Mouse (Mus musculus) lung, postnatal 36 days (tissue): ENCODE data around the gene Akap6.
A peak's percentile ranks its signal among the peaks of the same experiment; 100 is the strongest.

ENCODE experiments used
- DNase-seq: peaks from one replicate; pipeline ENCODE4 v3.0.0; 2022; ENCODE audit warnings: mixed read lengths

Akap6 gene

DNA sequence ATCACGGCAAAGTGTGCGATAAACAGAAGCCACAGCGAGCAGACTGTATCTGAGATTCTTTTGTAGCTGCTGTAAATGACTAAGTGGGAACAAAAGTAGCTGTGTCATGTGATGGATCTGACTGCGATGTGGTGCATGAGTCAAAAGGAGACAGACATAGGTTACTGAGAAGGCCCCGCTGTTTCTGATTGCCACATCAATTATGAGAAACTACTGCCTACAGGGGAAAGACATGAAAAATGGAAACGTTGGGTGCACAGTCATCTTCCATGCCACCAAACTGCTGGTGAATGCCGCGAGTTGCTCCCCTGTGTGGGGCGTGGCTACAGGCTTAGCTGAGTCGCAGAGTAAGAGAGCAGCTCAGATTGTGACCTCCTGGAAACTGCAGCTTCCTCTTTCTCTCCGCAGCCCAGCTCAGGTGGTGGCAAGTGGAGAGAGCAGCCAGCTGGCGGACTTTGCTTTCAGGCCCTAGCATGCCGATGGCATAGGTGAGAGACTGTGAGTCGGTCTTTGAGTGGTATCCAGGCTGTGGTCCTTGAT is 83.8 kb downstream of the Akap6 start:
- DNase-seq: peak; percentile 19

DNA sequence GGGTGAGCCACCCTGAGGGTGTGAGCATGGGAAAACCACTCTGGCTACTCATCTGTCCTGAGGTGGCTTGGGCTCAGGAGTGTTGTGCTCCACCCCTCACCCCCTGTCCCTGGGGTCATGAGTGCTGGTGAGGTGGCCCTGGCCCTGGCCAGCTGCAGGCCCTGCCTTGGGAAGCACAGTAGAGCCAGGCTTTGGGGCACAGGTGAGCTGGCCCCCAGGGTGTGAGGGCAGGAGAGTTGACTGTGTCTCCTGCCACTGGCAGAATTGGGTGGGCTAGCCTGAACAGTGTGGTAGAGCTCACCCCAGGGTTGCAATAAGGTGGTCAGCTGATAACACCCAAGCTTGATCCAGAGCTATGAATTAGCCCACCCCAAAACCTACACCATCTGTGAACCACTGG is 86.0 kb downstream of the Akap6 start:
- DNase-seq: no peak

DNA sequence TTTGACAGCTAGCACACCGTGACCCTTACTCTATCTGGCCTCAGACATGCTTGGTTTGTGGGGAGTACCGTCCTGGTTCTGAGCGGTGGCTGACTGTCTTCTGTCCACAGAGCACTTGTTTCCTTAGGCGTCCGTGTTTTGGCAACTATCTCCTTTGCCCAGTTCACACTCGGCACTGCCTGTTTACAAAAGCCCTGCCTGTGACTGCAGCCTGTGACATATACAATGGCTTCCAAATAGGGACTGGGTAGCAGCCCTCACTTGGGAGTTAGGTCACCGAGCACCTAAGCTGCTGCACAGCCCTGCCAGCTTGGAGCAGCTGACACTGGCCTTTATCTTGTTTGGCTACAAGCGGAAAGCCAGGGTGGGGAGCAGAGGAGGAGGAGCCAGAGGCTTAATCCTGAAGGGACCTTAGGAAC is 91.2 kb downstream of the Akap6 start:
- peak; percentile 41 for DNase-seq

DNA sequence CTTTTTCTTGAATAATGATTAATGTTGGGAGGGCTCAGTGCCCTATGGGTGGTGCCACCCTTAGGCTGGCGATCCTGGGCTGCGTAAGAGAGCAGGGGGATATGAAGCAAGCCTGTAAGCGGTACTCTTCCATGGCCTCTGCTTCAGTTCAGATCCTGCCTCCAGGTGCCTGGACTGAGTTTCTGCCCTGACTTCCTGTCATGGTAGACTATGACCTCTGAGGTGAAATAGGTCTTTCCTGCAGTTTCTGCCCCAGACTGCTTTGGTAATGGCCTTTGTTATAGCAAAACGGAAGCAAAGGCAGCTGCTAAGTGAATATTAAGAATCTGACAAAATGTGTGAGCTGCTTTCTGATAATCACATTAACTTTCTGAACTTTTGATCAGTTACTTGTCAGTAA is 94.9 kb downstream of the Akap6 start:
- no peak for DNase-seq

GRCm38 (mm10) chr12:52795551-52796470 is 96.6 kb downstream of the Akap6 start:
- no peak for DNase-seq

DNA sequence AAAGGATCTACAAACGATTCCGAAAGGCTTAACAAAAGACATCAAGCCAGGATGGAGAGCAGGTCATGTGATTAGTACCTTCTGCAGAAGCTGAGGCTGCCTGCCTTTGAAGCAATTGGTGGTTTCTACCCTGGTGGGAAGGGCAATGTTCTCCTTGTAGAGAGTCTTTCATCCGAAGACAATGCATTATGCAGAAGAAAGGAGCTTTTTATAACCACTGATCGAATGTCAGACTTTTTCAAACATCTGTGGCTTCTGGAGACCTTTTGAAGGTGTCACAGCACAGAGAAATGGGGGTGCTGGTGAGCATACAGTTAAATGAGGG is 97.2 kb downstream of the Akap6 start:
- no peak for DNase-seq

DNA sequence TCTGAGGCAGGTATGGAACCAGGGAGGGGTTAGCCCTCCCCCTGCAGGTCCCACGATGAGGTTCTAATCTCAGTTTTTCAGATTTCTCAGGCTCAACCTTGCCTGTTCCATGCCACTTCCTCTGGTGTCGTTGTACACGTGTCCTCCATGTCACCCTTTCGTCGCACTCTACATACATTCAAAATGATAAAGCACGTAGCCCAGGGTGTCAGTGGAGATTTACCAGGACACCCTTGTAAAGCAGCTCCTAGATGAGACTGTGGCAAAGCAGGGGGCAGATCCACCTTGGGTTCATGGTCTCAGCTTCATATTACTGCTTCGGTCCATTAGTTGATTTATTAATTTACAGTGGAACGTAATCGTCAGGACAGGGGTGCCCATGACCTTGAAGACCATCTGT is 100.5 kb downstream of the Akap6 start:
- no peak for DNase-seq

DNA sequence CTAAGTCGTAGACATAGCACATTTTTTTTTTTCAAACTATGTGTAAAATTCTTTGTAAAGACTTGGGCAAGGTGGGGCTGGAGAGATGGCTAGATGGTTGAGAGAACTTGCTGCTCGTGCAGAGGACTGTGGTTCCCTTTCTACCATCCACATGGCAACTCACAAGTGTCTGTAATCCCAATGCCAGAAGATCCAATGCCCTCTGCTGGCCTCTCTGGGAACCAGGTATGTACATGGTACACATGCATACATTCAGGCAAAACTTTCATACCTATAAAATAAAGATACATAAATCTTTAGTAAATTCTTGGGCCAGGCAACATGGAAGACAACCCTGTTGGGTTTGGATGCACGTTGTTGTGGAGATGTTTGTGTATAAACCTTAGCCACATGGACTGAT is 107.1 kb downstream of the Akap6 start:
- DNase-seq: peak; percentile 10

GRCm38 (mm10) chr12:52818588-52818987 is 119.4 kb downstream of the Akap6 start:
- DNase-seq: peak; percentile 26

DNA sequence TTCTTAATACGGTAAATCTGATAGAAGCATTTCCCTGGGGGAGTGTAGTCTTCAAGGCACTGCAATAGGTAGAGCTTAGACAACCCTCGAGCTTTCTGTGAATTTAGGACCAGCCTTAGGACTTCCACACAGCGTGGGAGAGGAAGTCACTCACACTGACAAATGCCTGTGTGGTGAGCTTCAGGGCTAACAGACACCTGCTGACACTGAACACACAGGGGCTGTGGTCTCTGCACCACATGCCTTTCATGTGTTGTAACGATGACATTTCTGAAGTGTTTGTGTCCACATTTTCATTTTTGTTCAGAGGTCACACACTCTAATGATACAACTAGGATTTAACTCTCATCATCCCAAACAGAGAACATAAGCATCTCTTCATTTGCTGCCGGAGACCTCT is 125.6 kb downstream of the Akap6 start:
- no peak for DNase-seq

DNA sequence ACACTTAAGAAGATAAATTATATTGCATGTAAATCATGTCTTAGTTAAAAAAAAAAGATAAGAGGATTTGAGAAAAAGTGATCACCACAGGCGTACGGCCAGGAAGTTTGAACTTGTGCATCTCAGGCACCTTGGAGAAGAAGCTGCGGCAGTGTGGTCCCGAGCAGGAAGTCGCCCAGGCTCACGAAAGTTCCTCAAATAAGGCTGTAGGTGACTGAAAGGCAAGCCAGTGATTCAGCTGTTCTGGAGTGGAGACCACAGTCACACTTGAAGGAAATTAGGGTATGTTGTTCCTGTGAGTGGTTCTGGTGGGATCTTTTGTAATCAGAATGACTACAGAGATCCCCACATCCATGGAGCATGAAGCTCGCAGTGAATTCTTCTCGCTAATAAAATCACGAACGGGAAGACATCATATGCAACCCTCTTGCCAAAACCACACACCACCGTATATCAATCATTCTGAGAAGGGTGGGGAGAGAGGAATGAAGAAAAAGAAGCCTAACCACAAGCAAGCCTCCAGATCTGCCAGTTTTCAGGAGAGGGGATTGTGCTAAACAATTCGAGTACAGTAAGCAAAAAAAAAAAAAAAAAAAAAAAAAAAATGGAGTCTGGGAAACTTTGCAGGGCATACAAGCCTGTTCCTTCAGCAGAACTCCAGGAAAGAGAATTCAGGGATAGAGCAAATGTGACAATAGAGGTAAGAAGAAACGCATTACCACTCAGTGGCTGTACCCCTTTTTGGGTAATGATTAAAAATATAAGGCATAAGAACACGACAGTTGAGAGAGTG is 130.0 kb downstream of the Akap6 start:
- no peak for DNase-seq

DNA sequence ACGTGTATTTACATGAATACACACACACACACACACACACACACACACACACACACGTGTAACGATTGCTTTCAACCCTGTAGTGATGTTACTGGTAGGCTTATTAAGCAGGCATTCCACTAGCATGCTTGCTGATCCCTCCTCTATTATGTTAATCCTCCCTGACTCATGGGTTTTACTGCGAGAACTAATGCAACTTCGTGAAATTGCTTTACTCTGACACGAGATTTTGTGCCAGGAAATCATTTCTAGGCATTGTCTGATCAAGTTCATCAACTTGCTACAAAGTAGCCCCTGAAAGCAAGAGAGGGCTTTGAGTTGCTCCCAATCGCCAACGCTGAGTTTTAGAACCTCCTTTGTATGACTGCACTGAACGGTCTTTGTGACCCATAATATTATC is 132.6 kb downstream of the Akap6 start:
- DNase-seq: no peak

GRCm38 (mm10) chr12:52832230-52832629 is 133.0 kb downstream of the Akap6 start:
- peak; percentile 83 for DNase-seq

DNA sequence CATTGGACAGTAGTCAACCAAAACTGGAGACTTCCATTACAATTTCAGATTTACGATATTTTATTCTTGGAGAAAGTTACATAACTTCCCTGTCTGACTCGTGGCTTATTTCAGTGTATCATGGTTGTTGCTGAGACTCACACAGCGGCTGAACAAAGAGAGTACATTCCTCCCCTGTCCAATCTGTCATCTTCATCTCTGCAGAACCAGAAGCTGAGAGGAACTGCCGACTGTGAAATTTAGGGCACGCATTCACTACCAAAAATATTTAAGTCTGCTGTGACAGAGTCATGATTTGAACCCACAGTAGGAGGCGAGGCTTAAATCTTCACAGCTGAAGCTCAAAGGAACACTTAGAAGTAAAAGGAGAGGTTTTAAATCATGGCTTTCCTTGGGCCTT is 134.0 kb downstream of the Akap6 start:
- DNase-seq: no peak

DNA sequence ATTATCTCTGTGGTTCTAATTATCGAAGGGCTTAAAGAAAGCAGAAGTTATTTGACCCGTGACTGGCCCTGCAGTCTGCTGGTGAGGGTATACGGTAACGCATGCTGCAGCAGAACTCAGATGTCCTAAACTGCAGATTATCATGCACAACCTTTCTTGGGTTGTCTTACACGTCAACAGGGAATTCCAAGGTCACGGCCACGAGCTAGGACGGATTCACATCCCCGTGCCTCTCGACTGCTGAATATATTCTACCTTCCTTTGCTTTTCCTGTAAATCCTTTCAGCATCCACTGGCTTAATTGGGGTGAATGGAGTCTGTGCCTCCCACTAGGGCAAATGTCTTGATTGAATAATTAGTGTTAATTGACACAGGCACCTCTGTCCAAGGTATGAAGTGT is 134.9 kb downstream of the Akap6 start:
- no peak for DNase-seq

DNA sequence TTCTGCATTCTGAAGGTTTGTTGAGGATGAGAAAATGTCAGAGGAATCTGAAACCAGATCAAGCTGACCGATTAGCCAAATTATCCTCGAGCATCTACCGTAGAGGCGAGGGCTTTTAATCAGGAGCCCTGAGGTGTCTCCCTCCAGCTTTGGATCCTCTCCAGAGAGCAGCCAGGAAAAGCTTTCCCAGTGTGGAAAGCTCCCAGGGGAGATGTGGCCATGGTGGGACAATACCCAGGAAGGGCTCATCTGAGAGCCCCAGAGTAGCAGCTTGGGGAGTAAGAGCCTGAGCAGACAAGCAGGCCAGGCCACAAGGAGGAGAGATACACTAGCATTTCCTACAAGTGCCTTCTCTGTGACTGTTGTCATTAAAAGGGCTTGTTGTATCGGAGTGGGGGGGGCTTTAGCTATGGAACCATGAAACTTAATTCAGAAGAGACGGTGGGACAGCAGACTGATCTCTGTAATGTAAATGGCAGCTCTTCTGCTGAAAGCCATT is 135.6 kb downstream of the Akap6 start:
- DNase-seq: no peak

GRCm38 (mm10) chr12:52835291-52835742 is 136.1 kb downstream of the Akap6 start:
- DNase-seq: peak; percentile 23

DNA sequence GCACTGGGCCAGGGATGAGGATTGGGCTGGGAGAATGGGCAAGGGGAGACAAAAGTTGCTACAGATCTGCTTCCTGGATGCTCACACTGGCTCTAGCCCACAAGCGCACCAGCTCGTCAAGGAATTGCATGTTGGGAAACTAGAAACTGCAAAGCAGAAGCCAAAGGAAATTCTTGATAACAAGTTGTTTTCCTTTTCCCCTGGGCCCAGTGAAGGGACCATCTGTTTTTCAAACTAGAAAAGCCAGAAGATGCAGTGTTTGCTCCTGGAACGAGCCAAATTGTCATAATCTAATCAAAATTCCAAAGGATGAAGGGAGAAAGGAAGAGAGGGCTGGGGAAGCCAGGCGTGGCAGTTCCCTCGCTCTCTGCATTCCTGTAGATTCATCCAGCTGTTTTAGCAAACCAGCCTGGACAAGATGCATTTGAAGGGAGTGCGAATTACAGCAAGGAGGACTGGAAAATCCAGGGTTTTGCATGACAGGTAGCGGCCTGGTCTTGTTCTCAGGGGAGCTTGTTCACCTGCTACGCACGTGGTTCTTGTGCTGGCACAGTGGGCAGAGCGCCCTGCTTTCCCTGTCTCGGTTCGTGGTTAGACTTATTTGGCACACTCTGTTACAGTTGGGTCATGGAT is 136.8 kb downstream of the Akap6 start:
- DNase-seq: no peak

DNA sequence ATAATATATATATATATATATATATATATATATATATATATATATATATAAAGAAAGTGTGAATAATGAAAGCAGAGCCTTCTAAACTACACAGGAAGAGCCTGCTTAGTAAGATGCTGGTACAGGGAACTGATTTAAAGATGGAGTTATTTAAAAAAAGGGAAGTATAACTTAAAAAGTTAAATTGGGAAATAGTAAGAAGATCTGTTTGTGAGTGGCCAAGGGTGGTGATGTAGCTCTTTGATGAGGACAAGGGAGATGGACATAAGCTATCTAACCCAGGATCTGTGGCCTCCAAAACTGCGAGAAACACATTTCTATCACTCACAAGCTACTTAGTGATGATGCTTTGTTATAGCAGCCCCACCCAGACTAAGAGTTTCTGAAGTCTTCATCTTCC is 146.8 kb downstream of the Akap6 start:
- no peak for DNase-seq

DNA sequence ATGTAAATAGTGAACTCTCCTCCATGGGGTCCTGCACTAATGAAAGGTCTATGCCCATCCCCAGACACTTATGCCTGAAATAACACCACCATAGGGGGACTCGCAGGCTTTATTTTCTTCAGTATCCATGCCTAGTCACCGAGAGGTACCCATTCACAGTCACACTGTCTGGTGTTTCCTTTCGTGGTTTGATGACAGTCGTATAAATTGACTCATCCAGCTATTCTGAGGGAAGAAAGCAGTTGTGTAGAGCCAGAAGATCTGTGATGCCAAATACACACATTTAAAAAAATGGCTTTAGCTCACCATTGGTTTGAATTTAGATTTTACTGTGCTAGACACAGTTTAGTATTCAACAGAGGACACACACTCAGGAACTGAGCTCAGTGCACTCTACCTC is 147.8 kb downstream of the Akap6 start:
- DNase-seq: no peak

DNA sequence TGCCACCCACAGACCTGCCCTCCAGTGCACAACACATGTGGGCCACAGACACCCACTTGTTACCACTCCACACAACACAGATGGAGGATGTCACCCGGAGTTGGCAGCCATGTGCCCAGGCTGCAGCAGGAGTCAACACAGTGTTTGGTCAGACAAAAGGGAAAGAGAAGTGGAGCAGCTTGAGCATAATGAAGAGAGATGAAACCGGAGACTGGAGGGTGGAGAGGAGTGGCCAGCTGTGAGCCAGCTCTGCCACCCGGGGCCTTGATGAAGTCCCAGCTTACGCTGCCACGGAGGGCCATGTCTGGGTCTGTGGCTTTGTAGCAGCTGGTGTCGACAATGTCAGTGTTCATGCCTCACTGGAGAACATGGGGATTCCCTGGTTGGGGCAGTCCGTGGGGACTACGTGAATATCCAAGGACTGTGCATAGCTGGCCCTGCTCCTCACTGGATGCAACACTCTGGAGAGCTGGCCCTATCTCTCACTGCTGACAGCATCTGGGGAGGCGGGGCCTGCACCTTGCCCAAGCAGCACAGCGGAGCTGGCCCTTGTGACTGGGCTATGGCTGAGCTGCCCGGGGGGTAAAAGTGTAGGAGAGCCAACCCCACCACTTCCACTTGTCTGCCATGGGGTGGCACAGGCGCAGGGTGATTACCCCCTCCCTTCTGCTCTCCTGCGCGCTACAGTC is 148.8 kb downstream of the Akap6 start:
- DNase-seq: no peak

DNA sequence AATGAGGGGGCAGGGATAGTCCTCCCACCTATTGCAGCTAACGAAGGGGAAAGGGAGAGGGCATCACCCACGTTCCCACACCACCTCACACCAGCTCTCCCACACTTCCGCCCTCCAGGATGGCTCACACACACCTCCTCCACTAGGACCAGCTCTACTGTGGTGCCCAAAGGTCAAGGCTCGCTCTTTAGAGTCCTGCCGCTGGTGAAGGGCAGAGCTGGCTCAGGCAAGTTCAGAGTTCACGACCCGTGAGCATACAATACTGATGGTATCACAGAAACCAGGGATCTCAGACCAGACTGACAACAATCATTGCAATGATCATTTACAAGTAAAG is 149.3 kb downstream of the Akap6 start:
- no peak for DNase-seq

- no peak for DNase-seq
Measured at GRCm38 (mm10) chr12:52849297-52849696, 150.1 kb downstream of the Akap6 start.
